Mouse (Mus musculus) testis, adult 2 months (tissue): ENCODE data around the gene Pcsk5. TPM values are rescaled to one million over a fixed set of nuclear protein-coding genes. Genes with fewer than 3 reads are reported as not detected.

Source experiments
- H3K27ac ChIP-seq: fragments of 200-500 bp; 2 replicates; pipeline ENCODE4 v1.5.1; 2012; ENCODE audit warnings: low read depth, low read length; ENCODE audit not compliant: control insufficient read depth, insufficient read depth
- H3K27me3 ChIP-seq: fragments of 200-500 bp; 2 replicates; pipeline ENCODE4 v1.6.1; 2012; ENCODE audit warnings: mild to moderate bottlenecking, low read length, moderate library complexity; ENCODE audit not compliant: control insufficient read depth, insufficient read depth
- H3K36me3 ChIP-seq: fragments of 200-500 bp; 2 replicates; pipeline ENCODE4 v1.6.1; 2012; ENCODE audit warnings: mild to moderate bottlenecking, low read length; ENCODE audit not compliant: control insufficient read depth, insufficient read depth
- H3K4me1 ChIP-seq: fragments of 200-500 bp; 2 replicates; pipeline ENCODE4 v1.6.1; 2012; ENCODE audit warnings: low read length; ENCODE audit not compliant: control insufficient read depth, insufficient read depth
- H3K4me3 ChIP-seq: fragments of 200-500 bp; 2 replicates; pipeline ENCODE4 v1.5.1; 2012; ENCODE audit warnings: low read depth, mild to moderate bottlenecking, low read length, moderate library complexity, mixed read lengths; ENCODE audit not compliant: control insufficient read depth
- CTCF ChIP-seq: fragments of 200-500 bp; IDR thresholded peaks from 2 replicates; pipeline ENCODE4 v1.5.1; 2012; ENCODE audit warnings: low read depth, mild to moderate bottlenecking, inconsistent platforms, low read length, moderate library complexity; ENCODE audit not compliant: control insufficient read depth, insufficient read depth, insufficient replicate concordance
- POLR2A ChIP-seq: fragments of 200-500 bp; IDR thresholded peaks from 2 replicates; pipeline ENCODE4 v1.6.1; 2012; ENCODE audit warnings: low read depth, mild to moderate bottlenecking, inconsistent platforms, low read length, moderate library complexity; ENCODE audit not compliant: control insufficient read depth
- polyA plus RNA-seq: library from polyadenylated mRNA; depleted of rRNA; stranded (reverse); fragments of >200 nt; gene quantifications from 2 replicates; pipeline ENCODE4 v1.2.3, GENCODE M21; 2012; rRNA removed

Pcsk5 gene
- polyA plus RNA-seq, result 0.81 and 0.88 TPM in 2 replicates

DNA sequence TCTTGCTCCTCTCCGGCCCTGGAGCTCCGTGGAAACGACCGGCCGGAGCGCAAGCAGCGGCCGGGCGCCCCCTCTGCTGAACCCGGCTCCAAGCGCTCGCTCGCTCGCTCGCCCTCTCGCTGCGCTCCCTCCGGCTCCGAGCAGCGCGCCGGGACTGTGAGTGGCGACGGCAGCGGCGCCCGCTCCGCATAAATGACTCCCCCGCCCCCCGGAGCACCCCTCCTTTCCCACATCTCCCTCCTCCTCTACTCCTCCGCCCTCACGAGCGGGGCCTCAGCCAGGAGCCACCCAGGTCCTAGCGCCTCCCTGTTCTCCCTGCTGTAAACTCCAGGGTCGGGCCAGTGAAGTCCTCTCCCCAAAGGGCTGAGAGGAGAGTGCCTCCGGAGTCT, at the start of gene Pcsk5:
Pcsk5 (minus strand) TSS at position 162 of the 389 bp plus-strand sequence.
- TF ChIP-seq CTCF (no peak), POLR2A (peak; percentile 65)
- no peak within 1 kb of the TSS for H3K27ac ChIP-seq
- H3K27me3 ChIP-seq, result no peaks in the 10 kb centered on the region

DNA sequence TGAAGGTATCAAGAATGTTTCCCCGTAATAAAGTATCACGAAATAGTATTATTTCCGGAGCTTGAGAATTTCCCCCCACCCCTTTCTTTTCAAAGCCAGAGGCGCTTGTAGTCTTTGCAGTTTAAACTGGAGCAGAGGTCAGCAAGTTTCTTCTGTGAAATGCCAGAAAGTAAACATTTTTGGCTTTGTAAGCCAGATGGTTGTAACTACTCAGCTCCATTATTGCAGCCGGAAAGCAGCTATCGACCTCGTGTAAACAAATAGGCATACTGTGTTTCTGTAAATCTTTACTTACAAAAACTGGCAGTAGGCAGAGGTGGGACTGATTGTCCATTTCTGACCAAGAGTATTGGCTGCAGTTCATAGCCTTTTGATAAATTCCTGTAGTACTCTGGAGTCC, 38.4 kb upstream of the Pcsk5 start:
- no peak overlapping the region for H3K27ac ChIP-seq
- no peaks in the 10 kb centered on the region for H3K4me1 ChIP-seq
- no peaks in the 10 kb centered on the region for H3K36me3 ChIP-seq
- H3K4me3 ChIP-seq, result no peak overlapping the region
- TF ChIP-seq POLR2A, result no peak
- TF ChIP-seq CTCF, result no peak
- no peaks in the 10 kb centered on the region for H3K27me3 ChIP-seq

More for the DNA sequence above, at the start of gene Pcsk5:
- Histone ChIP-seq H3K36me3 (no peaks in the 10 kb centered on the region), H3K4me3 (peak within 1 kb of the TSS; percentile 80), H3K4me1 (peaks cover 15% of the 10 kb centered on the region)

DNA sequence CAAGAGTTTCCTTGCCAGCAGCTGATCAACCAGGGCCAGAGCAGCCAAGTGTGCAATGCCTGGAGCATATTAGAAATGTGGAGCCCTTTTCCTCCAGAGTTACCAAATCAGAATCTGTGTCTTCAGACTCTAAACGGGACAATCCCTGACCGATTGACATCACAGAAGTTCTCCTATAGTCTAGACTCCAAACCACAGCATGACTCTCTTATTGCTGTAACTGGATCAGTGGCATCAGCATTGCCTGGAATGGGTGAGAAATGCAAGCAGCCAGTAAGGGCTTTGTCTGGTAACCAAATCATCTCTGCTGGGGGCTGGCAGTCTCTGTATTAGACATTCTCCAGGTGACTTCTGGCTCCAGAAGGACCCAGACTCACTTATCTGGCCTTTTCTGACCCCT, 37.0 kb upstream of the Pcsk5 start:
- Histone ChIP-seq H3K27ac (no peak overlapping the region), H3K4me1 (no peaks in the 10 kb centered on the region), H3K4me3 (no peak overlapping the region), H3K36me3 (no peaks in the 10 kb centered on the region), H3K27me3 (no peaks in the 10 kb centered on the region)
- TF ChIP-seq CTCF (no peak), POLR2A (no peak)

DNA sequence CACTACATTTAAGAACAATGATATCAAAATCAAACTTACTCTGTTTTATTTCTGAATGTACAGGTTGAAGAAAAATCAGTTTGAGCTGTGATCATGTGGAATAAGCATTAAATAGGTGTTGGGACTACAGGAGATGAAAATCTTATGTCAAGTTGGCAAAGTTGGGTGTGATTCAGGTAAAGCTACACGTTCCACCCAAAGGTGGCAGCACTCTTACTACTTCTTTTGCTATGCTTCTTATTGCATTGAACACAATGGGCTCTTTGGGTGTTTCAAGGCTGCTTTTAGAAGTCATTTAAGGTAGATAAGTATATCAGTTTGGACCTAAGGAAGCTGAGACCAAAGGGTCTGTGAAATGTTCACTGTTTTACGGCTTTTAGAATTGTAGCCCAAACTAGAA, 36.3 kb upstream of the Pcsk5 start:
- TF ChIP-seq POLR2A, result no peak
- no peak for TF ChIP-seq CTCF

DNA sequence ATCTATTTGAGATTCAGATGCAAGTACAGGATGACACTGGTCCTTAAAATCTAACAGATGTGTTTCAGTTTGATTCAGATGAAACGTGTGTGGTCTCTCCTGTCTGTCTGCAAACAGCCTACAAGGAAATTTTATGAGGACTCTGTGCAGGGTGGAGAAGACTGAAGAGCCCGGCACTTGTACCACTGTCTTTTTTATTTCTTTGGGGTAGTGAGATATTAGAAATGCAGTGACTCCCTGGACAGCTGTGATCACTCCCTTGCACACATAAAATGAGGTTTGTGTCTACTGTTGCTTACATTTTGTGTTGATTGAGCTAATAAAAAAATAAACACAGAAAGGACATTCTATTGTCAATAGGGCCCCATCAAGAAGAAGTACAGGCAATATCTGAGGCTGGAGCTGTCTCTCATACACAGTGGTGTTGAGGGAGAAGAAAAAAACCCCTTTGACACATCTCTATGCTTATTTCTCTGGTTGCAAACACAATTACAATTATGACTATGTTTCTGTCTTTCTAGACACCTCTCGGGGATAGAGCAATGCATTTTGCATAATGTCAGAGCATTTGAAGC, 29.0 kb upstream of the Pcsk5 start:
- Histone ChIP-seq H3K4me1 (no peaks in the 10 kb centered on the region), H3K27ac (no peak overlapping the region), H3K27me3 (no peaks in the 10 kb centered on the region)

More for the DNA sequence above, 36.3 kb upstream of the Pcsk5 start:
- H3K27me3 ChIP-seq, result no peaks in the 10 kb centered on the region
- no peaks in the 10 kb centered on the region for H3K4me1 ChIP-seq
- H3K36me3 ChIP-seq, result no peaks in the 10 kb centered on the region
- no peak overlapping the region for H3K27ac ChIP-seq
- no peak overlapping the region for H3K4me3 ChIP-seq

DNA sequence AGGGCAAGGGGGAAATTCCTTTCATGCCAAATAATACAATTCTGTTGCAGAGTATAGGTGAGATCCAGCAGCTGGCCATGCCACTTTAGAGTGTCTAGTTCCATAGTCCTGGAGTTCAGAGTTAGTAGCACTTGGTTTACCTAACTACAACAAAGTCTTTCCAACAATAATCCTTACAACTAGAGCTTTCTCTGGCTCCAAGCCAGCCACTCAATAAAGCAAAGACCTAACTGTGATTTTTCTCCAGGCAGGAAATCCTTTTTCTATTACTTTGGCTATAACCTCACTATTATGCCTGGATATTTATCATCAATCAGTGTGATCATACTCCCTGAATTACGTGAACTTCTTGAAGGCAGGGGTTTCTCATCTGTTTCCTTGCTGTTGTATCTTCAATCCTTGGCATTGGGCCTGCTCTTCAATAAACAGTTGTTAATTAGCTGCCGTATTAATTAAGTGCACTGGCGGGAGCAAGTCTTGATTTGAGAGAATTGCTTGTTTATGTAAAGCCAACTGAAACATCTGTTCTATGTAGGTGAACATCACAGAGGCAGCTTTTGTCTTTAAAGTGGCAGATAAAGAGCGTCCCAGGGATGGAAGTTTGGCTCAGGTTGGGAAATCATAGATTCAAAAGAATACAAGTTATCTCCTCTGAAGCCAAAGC, 23.1 kb upstream of the Pcsk5 start:
- Histone ChIP-seq H3K36me3 (no peaks in the 10 kb centered on the region), H3K4me1 (no peaks in the 10 kb centered on the region), H3K27me3 (no peaks in the 10 kb centered on the region), H3K27ac (no peak overlapping the region), H3K4me3 (no peak overlapping the region)
- no peak for TF ChIP-seq CTCF
- no peak for TF ChIP-seq POLR2A

More for the DNA sequence above, 29.0 kb upstream of the Pcsk5 start:
- no peaks in the 10 kb centered on the region for H3K36me3 ChIP-seq
- no peak for TF ChIP-seq CTCF
- TF ChIP-seq POLR2A, result no peak
- H3K4me3 ChIP-seq, result no peak overlapping the region

DNA sequence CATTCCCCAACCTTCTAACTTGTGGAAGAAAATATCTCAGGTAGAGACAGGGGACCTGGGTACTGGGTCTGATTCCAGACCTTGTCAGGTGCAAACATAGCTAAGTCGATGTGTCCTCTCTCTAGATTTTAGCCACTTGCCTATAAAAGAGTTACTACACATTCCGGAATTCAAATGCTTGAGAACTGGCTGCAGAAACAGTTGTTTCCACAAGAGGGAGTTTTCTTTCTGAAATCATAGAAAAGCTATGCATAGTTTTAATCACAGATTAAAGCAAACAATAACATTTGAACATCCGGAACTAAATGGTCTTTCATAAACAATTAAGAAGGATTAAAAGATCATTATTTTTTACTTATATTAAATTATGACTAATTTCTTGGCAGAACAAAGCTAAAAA, 19.3 kb upstream of the Pcsk5 start:
- no peak overlapping the region for H3K27ac ChIP-seq
- H3K27me3 ChIP-seq, result no peaks in the 10 kb centered on the region
- no peak for TF ChIP-seq POLR2A
- no peak for TF ChIP-seq CTCF
- no peaks in the 10 kb centered on the region for H3K36me3 ChIP-seq
- H3K4me3 ChIP-seq, result no peak overlapping the region
- H3K4me1 ChIP-seq, result no peaks in the 10 kb centered on the region
